Mouse (Mus musculus) frontal cortex, postnatal 36 days (tissue): ENCODE results near the gene Fgf2.

Source experiments
- DNase-seq, 2 experiments: peaks; one replicate each; pipeline ENCODE4 v3.0.0; 2022; ENCODE audit warnings: low spot score in 2 of 2

Fgf2 gene

DNA sequence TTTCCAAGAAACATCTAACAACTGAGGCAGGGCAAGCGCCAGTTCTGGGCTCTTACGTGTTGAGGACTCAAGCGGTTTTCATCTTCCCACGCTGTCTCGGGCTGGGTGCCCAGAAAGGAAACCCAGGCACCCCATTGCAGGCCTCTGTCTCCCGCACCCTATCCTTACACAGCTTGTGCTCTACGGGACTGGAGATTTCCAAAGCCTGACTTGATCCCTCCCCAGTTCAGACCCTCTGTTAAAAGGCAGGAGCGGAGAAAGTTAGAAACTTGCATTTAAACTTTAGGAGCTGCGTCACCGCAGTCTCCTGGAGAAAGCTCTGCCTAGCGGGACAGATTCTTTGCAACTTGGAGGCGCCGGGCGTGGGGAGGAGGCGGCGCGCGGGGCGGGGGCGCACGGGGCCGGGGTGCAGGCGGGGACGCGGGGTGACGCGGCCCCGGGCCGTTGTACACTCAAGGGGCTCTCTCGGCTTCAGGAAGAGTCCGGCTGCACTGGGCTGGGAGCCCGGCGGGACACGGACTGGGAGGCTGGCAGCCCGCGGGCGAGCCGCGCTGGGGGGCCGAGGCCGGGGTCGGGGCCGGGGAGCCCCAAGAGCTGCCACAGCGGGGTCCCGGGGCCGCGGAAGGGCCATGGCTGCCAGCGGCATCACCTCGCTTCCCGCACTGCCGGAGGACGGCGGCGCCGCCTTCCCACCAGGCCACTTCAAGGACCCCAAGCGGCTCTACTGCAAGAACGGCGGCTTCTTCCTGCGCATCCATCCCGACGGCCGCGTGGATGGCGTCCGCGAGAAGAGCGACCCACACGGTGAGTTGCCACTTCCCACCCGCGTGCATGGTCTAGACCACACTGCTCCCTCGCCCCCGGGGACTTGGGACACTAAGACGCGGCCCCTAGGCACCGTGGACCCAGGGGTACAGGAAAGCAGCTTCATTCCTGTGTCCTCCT is at the start of gene Fgf2:
Gene Fgf2 (plus strand): TSS at position 126 of the 945 bp plus-strand sequence.
- peak; percentile 57 to 68 for DNase-seq

DNA sequence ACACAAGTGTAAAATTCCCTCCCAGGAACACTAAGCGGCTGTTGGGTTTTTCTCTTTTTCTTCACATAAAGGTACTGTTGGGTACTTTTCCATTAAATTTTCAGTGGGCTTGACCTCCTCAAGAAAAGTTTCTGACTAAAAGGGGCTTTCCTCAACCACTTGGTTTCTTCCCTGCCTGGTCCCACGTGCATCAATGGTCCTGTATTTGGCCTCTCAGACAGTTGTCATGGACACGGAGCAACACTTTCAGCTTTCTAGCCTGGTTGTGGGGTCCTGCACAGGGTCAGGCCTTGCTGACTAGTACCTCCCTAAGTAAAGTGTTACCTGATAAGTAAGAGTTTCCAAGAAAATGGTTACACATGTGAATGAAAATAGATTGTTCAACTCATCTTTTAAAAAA is 48.7 kb upstream of the Fgf2 start:
- DNase-seq = no peak

DNA sequence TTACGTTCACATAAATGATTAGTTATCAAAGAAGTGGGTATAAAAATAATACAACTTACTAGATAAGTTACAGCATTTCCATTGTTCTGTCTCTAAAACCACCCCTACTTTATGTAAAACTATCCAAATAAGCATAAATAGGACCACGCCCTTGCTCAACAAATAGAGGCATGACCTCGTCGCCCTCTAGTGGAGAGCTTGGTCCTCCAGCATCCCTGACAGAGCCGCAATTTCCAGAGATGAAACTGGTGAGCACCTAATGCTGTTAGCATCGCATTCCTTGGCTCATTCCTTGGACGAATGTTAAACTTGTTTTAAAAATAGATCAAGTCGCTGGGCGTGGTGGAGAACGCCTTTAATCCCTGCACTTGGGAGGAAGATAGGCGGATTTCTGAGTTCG is 45.5 kb upstream of the Fgf2 start:
- peak in 1 of 2 experiments; percentile 32 for DNase-seq

DNA sequence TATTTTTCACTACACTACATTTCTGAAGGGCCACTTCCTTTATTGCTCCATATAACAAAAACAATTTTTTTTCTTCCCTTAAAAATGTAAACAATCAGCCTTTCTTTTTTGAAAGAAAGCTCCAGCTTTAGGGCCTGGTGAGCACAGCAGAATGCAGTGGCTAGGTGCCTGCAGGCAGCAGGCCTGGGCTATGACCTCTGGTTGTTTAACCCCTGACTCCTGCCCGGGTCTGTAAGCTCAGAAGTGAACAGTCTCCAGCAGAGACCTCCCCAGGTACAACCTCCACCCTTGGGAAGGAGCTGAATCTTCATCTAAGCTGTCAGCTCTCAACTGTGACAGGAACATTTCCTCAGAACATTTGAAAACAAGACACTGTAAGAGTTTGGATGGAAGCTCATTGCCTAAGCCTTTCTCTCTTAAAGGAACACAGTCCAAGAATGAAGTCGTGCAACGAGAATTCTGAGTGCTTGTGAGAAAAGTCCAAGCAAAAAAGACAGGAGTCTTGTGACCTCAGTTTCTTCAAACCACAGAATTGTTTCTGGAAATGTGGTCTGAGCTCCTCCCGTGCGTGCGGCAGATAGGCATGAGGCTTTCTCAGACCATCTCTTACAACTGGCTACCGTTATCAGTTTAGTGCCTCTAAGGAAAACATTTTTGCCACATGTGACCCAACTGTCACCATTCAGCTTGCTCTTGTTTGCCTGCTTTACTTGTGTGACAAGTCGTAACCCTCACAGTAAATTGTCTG is 44.6 kb upstream of the Fgf2 start:
- DNase-seq = no peak

DNA sequence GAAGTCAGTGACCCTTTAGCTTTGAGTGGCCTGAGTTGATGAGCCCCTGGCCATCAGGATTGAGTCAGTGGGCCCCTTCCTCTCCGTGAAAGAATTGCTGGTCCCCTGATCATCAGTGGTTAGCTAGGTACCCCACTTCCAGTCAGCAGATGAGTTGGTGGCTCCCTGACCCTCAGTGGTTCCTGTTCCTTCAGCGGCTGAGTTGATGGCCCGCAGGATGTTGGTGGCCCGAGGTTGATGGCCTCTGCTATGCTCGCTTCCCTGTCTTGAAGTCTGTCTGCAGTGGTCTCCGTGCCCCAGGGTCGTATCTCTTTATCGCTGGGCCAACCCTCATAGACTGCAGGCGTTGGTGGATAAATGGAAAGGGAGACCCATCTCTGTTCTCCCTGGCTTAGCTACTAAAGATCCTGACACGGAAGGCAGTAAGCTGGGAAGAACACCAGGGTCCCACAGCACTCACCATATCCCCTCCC is 36.2 kb upstream of the Fgf2 start:
- no peak for DNase-seq

DNA sequence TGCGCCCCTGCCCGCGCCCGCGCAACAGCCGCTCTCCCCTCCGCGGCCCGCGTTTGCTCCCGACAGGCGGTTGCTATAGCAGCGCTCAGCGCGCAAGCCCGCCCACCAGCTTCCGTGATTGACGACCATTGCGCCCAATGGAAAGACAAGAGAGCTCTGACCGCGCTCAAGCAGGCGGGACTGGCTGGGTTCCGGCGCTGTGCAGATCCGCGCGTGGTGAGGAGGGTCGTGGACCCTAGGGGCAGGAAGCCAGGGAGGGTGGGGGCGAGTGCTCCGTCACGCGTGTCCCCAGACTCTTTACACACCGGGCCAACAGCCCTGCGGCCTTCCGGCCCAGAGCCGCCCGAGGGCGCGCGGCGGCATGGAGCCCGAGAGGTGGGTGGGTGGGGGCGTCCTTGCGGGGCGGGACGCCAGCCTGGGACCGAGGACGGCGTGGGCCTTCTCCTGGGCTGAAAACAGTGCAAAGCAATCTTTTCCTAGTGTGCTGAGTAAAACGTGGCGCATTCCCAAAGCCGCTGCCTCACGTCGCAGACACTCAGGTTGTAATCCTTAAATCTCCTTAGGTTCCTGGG is 35.7 kb upstream of the Fgf2 start, which contains the start of the genes Bbs12 and Cetn4:
Gene Bbs12 (plus strand): TSS at position 185 of the 572 bp plus-strand sequence.
Gene Cetn4 (minus strand): TSS at position 339 of the 572 bp plus-strand sequence.
- DNase-seq = peak; percentile 98 to 99

DNA sequence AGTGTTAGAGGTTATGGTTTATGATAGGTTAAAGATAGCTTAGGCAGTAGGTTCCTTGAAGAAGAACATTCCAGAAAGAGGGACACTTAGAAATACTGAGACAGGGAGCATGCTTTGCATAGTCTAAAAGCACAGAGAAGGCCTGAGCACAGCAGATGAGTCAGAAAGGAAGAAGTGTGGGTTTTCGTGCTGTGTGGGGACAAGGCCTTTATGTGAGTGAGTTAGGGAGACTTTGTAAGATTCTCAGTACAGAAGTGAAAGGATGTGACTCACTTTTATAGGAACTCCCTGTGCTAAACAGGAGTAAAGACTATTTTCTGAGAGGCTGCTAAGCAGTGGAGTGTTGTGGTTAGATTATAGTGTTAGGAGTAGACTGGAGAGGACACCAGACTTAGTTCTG is 34.8 kb upstream of the Fgf2 start:
- DNase-seq = peak; percentile 40 to 48

DNA sequence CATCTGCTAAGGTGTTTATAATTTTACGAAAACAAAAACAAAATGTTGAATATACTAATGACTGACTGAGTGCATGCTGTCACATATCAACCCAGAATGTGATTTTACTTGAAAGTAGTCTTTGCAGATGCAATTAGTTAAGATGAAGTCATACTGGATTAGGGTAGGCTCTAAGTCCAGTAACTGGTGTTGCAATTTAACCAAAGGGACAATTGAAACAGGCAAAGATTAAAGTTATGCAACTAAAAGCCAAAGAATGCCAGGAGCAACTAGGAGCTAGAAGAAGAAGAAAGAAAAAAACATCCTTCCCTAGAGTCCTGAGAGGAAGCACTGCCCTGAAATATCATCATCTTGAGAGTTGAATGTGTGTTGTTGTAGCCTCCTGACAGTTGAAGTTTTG is 31.9 kb upstream of the Fgf2 start:
- no peak for DNase-seq

DNA sequence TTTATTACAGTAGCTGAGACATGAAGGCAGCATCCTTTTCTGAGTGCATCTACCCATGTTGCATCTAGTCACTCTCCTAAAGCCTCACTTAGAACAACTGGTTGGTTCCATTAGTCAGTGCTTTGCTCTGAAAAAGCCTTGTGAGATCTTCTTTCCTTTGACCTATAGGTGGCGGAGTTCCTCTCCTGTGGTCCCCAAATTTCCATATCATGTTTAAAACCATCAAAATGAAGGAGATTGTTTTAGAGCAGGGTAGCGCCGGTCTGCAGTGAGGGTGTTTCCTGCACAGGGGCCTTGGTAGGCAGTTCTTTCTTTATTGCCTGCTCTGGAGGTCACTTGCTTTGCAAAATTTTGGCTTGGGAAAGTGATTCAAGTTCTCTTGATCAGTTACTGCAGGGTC is 23.8 kb upstream of the Fgf2 start:
- DNase-seq = no peak

DNA sequence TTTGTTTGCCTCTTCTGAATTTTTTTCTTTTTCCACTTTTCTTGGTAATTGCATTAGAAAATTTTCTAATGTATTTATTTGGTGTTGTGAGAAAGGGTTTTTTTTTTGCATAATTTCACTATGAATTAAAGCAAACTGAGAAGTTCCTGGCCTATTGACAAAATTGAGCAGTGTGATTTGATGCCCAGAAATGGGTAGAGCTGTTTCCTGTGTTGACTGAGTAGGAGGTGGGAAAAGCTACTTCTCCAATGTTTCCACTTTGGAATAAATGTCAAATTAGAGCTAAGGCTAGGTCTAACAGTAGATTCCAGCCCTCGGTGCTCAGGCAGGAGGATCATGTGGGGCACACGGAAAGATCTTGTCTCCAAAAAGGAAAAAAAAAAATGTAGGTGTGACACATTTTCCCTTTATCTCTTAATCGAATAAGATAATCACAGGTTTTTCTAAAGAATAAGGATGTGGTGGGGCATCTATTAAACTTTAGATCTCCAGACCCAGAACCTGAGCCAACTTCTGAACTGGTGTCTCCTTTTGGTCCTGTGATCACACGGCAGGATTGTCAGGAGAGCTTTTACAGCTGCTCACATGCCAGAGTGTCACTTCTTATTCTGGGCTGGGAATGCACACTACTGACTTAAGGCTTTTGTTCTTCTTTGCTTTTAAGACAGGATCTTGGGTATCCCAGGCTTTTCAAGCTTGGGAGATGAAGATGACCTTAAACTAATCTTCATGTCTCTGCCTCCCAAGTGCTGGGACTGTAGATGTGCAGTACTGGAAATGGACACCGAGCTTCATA is 22.6 kb upstream of the Fgf2 start:
- no peak for DNase-seq

DNA sequence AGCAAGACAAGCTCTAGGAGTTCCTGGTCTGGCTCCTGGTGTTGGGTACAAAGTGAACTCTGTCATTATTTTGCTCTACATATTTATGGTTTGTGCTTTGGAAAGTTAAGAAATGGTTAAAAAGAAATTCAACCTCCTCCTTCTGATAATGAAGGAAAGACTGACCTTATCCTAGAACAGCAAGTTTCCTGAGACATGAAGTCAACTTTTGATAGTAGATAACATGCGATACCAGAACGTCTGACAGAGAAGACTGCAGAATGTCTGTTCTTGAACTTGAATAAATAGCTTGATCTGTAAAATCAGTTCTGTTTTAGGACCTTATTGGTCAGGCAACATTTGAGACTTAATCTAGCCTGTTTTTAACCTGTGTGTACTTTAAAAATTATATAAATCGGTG is 21.5 kb upstream of the Fgf2 start:
- DNase-seq = no peak

DNA sequence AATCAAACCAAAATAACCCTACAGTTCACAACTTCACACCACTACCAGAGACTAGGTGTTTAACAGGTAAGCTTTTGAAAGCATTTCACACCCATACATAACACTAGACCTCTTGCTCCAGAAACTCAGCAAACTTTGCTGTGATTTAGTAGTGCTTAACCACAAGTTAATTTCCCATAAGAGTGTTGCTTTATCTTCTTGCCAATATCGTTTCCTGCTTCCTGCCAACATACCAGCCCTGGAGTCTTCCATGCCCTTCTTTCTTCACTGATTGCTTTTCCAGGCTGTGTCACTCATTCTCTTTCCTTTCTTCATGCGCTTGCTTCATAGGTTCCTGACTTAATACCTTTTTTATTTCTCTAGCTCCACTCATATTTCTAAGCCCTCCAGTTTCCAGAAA is 19.7 kb upstream of the Fgf2 start:
- DNase-seq = no peak

DNA sequence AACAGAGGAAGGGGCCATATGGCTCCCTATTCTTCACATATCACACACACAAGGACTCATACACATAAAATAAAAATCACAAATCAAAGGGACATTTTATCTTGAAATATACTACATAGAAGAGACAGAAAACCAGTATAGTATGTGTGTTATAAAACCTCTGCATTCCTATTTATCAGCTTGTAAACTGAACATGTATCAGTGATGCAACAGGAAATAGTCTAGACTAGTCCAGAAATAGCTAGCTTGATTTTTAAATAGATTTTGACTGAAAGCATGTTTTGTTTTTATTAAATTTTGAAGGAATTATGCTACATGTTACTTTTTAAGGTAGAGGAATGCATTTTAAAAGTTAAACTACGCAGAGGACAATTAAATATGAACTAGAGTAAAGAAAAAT is 18.2 kb upstream of the Fgf2 start:
- DNase-seq = no peak

DNA sequence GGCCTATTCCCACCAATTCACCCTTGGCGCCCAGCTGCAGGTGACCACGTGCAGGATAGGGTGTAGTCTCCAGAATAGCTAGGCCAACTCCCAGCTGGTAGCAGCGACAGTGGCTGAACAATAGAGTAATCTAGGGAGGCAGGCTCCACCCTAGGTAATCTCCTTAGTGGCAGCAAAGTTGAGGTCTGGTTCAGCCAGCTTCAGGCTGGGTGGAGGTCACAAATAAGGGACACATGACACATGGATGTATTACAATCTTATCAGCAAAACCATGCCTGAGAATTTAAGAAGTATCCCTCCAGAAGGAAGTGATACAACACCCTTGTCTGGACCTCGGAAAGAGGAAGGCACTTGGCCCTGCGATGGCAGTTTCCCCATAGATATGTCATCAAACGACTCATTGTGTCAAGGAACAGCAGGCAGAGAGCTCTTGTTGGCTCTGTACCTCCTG is 16.1 kb upstream of the Fgf2 start:
- no peak for DNase-seq

DNA sequence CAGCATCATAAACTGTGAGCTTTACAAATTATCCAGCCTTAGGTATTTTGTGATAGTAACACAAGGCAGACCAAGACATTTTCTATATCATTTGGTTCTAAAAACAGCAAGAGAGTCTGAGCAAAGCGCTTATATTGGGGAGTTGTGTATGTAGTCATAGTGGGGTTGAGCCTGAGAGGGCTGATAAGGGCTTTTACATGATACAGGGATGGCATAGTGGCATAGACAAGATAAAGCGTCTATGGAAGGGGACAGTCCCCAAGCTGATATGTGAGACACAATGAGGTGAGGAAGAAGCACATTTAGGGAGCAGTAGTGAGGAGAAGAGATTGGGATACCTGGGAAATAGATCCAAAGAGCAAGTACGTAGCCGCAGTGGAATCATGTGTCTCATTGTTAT is 14.1 kb upstream of the Fgf2 start:
- DNase-seq = no peak

DNA sequence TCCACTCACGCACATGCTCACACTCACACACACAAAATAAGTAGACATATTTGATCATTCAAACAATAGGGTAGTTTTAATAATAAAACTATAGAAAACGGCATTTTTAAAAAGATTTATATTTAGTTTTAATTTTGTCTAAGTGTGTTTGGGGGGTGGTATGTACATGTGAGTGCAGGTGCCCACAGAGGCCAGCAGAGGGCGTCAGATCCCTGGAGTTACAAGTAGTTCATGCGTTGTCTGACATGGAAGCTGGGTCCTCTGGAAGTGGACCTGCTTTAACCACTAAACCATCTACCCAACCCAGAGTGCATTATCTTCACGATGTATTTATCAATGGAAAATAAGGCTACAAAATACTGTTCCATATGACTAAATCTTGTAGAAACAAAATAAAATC is 7.0 kb upstream of the Fgf2 start:
- DNase-seq = no peak

DNA sequence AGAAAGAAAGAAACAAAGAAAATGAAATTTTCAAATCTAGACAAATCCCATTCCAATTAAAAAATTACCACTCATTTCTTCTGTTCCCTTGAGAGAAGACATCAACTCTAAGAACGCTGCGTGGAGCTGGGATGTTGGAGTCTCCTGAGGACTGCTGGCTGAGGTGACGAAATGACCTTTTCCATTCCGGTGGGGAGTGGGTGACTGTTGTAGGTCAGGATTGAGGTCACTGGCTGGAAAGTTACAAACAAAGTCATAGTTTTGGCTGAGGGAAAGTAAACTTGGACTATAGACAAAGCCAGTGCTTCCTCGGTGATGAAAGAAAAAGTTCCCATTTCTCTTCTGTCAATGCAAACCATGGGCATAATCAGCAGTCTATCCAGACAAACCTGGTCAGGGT is 5.3 kb upstream of the Fgf2 start:
- DNase-seq = no peak

DNA sequence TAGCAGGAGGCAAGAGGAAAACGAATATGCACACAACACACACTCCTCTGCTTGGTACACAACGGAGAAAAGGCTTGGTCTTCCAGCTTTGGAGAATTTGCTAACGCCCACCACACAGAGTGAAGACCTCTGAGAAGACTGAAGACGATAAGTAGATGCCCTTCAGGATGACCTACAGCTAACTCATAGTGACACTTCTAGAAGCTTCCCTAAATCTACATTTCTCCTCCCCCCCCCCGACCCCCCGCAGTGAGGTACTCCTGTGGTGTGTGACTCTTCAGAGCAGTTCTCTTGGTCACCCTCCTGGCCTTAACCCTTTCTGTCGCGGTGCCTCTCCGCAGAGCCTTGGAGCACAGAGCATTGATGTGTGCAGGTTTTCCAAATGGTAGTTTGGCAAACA is 475 bp upstream of the Fgf2 start:
- DNase-seq = no peak

DNA sequence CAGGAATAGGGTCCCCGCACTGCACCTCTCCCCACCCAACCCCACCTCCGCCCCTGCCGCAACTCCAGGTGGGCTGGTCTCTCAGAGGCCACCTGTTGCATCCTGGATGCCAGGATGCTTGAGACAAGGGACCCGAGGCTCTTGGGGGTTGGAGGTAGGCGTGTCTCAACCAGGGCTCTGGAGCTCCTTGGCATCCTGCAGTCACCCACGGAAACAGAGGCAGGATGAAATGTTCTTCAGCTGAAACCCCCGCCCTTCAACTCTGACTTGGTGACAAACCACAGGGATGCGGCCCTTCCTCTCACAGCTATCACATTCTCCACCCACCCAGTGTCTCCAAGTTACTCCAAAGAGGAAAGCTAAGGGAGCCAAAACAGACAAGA is 1.0 kb downstream of the Fgf2 start:
- DNase-seq = no peak

DNA sequence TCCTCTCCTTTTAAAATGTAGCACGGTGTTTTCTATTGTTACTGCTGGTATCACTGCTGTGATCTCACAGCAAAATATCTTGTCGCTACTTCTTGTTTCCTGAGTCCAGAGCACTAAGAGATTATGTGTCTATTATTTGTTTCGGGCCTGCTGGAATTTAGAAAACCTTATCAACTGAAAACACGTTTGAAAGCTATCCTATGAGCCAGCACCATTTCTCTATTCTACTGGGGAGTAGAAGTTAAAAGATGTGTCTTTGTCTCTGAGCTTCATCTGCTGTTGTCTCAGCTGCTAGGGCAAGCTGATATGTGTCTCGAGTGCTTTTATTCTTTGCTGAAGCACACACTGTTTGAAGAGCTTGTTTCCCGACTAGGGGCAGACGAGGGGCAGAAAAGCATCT is 2.2 kb downstream of the Fgf2 start:
- DNase-seq = no peak

DNA sequence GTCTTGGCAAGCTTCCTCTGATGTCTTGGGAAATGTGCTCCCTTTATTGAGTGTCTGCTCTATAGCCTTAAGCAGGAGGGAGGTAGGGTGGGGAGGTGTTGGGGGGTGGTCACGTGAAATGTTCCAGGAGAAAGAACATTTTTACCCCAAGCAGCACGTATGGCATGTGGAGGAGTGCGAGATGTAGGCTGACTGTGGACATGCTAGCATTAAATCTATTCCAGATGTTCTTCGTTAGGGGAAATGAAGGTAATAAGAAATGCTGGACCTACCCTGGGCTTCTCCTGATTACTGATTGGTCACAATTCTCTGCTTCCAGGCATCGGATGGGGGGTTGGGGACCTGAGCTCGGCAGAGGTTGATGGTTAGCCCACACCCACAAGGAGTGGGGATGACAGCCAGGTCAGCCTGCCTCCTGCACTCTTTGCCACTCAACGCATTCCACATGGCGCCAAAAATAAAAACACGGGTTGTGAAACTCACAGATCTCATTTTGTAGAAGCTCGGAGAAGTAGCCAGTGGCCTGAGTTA is 5.9 kb downstream of the Fgf2 start:
- no peak for DNase-seq
